Mouse (Mus musculus): ENCODE results near the gene Mgam.
"Not testable (repeated sequence)": the region's sequence is repeated elsewhere in the genome, so short reads cannot be mapped to it uniquely, and the experiment has no call there.

Mgam gene

DNA sequence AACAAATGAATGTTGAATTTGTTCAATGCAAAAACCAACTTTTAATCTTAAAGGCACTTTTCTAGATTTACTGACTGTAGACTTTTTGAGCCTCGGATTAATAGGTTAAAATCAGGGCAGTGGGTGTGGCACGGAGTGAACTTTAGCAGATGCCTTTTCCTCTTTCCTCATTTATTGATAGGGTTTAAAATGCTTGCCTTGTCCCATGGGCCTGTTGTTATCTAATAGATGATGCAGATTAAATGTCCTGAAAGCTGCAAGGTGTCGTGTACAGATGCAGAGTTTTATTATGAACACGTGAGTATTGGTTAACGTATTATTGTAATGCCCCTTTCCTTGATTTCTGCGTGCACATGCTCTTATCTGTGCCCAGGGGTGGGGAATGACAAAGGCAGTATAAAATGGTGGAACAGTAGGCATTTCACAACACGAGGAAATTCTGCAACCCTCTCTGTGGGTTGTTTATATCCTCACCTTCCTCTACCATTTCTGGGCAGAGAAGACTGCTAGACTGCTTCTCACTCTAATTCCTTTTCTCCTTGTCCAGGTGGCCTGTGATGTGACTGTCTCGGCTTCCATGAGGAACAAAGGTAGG, at the start of gene Mgam:
TSS of gene Mgam (plus strand) at position 426 of the 595 bp plus-strand sequence.
- no peak for DNase-seq (ENCODE audit: low spot score in 2 of 2)

DNA sequence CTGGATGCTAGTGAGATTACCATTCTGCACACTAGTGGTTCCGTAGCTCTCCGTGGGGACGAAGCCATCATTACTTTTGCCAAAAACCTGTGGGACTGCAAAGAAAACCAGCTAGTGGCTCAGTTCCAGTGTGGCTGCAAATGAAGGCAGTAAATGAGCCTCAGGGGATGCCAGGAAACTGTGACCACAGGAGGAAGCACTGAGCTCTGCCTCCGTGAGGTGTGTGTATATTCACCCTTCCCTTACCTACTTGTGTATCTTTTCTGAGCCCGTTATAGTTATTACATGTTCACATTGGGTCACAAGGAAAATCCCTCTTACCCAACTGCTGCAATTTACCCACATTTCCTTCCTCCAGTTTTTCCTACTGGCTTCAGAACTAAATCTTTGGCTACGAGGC, 44.3 kb upstream of the Mgam start:
- DNase-seq (ENCODE audit: low spot score in 2 of 2): no peak

DNA sequence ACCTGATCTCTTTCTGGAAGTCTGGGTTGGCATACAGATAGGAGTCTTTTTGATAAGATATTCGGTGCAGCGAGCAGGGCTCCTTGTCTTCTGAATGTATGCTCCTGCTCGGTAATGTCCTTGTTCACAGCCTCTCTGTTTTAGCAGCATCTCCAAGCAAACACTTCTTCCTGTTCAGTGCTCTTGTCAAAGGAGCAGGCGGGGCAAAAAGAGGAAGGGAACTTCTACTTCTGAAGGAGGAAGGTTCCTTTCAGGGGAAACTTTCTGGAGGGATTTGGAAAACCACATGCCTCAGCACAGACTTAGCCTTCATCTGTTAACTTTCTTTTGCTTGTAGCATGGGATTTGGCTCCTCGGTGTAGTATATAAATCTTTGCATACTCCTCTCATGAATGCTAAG, 43.0 kb upstream of the Mgam start, which contains the start of gene Clec5a:
TSS of gene Clec5a (minus strand) at position 177 of the 400 bp plus-strand sequence.
- no peak for DNase-seq (ENCODE audit: low spot score in 2 of 2)

DNA sequence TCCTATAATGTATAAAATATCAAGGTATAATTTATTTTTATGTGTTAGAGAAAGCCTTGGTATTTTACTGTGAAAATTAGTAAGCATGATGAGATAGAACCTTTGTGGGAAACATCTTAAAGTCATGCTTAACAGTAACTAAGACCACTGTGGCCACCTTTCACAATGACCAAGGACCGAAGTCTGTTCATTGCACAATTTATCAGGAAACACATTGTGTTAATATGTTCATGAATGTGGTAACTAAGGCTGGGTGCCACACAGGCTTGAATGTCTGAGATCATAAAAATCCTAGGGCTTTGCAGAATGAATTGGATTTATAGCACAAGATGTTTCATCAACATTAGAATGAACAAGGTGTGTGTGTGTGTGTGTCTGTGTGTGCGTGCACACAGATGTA, 40.3 kb upstream of the Mgam start:
- no peak for DNase-seq (ENCODE audit: low spot score in 2 of 2)

DNA sequence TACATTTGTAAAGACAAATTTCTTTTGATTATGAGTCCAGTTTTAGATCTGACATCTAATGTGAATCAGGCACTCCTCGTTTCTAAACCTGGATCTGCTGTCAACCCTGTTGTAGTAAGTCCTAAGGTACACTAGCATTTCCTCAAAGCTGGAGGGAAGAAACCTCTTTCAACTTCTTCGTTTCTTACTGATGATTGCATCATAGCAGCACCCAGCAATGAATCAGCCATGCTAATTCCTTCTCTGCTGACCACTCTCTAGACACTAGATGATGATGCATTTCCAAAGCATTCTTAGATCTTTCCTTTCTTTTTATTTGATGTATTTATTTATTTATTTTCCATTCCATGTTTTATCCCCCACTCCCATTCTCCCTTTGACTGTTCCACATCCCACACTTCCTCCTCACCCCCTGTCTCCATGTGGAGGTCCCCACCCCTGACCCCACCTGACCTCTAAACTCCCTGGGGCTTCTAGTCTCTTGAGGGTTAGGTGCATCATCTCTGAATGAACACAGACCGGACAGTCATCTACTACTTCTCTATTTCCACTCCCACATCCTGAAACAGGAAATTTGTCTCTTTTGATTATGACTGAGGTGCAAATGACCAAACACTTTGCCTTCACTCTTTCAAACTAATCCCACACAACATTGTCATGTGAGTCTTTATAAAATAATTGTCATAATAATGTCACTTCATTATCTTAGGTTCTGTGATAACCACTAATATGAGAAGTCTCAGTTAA, 33.7 kb upstream of the Mgam start:
- no peak for DNase-seq (ENCODE audit: low spot score in 2 of 2)

DNA sequence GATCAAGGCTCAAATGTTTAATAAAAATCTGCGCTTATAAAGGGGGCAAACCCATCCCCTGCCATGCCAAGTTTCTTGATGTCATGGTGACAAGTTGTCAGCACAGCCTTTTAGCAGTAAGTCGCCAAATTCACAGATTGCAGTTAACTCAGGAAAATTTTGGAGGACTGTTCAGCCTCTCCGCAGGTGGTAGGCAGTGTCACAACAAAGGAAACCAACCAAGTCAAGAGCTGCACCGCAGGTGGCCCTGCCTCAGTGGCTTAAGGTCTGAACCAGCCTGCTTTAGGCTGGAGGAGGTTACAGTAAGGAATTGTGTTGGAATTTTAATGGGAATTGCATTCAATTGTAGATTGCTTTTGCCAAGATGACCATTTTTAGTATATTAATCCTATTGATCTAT, 30.1 kb upstream of the Mgam start:
- not testable (repeated sequence) for DNase-seq (ENCODE audit: low spot score in 2 of 2)

DNA sequence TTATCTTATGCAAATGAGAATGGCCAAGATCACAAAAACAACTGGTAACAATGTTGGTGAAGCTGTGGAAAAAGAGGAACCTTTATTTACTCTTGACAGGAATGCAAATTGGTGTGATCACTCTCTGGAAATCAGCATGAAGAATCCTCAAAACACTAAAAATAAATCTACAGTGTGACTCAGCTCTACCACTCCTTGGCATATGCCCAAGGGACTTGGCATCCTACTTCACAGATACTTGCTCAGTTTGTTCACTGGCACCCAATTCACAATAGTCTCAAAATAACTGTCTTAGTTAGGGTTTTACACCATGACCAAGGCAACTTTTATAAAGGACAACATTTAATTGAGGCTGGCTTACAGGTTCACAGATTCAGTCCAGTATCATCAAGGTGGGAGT, 21.2 kb upstream of the Mgam start:
- DNase-seq (ENCODE audit: low spot score in 2 of 2): peak; percentile 78 to 80

DNA sequence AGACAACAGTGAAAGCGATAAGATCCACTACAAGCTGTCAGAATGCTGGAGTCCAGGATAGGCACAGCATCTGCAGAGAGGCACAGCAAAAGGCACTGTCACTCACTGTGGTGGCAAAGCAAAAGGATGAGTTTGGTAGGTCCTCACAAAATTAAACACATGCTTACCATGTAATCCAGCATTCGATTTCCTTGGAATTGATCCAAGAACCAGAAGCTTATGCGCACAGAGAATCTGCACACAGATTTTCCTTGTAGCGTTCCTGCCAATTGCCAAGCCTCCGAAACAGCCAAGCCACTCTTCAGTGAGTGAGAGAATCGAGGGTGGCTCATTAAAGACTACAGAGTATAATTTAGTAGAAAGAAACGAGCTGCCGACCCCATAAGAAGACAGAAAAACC, 18.4 kb upstream of the Mgam start:
- DNase-seq (ENCODE audit: low spot score in 2 of 2): peak; percentile 34

DNA sequence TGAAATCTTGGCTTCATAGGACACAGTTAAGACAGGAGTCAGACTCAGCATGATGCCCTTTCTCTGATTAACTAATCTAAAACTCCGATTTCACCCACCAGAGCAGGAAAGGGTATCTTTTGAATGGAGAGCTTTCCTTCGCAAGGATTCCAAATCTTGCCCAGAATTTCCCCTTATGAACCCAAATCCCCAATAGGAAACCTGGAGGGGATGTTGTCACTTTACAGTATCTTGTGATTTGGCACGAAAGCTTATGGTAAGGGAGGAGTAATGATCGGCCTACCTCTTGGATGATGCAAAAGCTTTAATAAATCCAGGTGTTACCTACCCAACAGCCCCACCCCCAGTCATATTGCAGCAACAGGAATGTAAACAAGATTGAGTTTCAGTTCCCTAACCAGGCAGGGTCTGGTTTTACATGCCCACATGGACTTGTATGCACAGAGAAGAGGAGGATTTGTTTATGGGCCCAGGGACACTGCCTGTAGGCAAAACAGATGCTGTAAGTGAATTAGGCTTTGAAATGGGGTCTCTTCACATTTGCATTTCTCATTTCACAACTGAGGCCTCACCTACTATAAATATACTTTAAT, 15.3 kb upstream of the Mgam start, which contains the start of gene Tas2r138:
TSS of gene Tas2r138 (minus strand) at position 51 of the 593 bp plus-strand sequence.
- no peak for DNase-seq (ENCODE audit: low spot score in 2 of 2)

DNA sequence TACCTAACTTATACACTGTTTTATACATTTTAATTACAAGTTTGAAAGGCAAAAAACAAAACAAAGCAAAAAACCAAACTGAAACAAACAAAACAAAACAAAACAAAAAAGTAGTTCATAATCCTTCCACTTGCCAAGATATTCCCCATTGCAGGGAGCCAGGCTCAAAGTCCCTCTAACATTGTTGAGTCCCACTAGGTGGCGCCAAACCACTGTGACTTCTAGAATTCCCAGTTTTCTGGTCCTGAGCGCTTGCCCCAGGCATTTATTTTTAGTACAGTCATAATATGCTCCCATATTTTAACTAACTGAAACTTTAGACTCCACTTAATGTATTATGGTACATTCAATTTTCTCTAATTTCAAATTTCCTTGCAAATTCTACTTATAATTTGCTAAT, 10.7 kb upstream of the Mgam start:
- peak; percentile 62 to 80 for DNase-seq (ENCODE audit: low spot score in 2 of 2)

DNA sequence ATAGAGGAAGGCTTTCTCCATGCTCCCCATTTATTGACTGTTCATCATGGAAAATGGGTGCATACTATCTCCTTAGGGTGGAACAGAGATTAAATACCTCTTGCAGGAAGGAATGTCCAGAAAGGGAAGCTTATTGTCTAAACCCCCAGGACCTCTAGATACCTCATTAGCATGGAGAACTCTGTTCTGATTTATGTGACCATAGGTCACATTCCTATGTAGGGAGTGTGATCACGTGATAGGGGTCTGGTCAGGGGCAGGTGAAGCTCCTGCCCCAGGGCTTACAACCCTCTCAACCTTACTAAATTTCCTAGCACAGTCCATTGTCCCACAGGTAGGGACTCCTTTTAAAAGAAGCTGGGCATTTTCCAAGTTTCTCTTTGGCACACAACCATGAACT, 2.5 kb upstream of the Mgam start:
- no peak for DNase-seq (ENCODE audit: low spot score in 2 of 2)

DNA sequence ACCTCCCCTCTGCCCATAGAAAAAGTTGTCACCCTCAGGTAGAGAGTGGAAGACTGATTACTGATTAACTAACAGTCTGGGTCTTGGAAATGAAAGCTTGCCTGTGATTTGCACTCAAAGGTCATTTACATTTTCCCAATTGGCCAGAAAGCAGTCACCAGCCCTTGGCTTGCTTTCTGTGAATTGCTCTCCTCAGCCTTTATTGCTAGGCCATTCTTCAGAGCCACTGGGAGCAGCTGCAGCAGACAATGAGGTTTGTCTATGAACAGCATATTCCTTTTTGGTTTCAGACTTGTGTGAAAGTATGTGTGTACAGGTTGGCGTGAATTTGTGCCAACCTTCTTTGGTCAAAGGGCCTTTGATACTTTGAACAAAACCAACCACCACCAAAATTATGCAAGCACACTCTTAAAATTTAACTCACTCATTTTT, 6.0 kb downstream of the Mgam start:
- no peak for DNase-seq (ENCODE audit: low spot score in 2 of 2)

DNA sequence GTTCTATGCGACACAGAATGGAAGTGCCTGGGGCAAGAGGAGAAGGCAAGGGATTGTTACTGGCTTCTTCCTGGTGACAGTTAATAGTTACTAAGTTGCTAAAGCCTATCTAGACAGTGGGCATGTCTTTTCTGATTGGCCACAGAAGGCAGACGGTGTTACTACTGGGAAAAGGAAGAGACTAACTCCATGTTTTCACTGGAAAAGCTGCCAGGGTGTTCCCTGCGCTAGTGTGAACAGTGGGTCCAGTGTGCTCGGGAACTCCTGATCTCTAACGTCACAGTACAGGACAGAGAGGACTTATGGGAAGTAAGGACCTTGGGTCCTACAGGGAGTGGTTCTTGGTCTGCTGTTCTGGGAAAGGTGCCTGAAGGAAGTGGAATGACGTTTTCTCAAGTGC, 6.9 kb downstream of the Mgam start:
- DNase-seq (ENCODE audit: low spot score in 2 of 2): no peak

DNA sequence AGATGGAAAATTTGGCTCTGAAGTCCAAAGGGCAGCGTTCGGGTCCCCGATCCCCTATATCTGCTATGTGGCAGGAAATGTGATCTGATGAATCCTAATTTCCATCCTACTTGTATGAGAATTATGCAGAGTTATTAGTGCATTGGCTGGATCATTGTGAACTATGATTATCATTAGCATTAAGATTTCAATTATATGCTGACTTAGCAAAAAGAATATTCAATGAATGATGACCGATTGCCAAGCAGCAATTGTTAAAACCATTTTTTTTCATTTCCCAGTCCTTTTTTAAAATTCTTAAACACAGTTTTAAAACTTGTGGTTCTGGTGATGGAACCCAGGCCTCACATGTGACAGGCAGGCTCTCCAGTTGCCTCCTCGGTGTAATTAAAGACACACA, 9.1 kb downstream of the Mgam start:
- DNase-seq (ENCODE audit: low spot score in 2 of 2): no peak

DNA sequence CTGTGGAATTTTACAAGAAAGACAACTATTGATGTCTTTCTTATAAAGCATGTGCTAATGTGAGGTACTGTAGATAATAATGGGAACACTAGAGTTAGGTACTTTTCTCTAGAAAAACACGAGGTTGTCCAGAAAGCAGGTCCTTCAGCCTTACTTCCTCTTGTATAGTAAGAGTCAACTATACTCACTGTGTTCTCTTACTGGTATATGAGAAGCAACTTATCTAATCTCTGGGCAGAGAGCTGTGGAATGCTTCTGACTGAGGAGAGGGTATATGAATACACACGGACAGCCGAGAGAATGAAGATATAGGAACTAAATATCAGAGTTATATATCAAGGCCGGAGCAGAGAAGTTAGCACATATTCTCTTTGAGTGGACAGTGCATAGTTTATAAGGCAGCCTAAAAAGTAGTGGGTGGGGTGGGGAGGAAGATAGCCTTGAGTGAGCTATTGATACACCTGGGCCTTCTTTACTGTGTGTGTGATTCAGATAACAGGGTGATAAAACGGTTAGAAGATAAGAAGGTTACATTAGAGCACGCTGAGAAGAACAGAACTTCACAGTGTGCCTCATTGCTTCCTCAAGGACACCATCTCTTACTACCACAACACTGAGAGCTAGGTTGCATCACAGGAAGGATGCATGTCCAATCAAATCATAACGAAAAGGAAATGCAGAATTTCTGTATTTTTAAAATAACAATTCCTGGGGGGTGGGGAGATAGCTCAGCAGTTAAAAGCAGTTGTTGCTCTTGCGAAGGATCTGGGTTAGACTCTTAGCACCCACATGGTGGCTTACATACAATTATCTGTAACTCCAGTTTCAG, 12.3 kb downstream of the Mgam start:
- no peak for DNase-seq (ENCODE audit: low spot score in 2 of 2)

DNA sequence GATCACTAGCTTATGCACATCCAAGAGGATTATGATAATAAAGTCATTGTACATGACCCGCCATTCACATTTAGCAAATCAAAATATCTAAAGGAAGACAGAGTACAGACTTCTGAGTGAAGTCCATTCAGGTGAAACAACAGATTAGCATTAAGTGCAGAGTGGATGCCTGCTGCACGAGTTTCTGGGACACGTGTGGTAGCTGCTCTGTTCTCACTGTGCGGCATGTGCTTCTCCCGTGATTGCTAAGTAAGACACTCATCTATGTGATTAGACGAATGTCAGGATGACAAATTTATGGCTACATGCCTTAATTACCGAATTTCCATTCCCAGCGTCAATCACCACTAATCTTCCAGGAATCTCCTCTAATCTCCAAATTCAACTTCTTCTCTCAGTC, 17.1 kb downstream of the Mgam start:
- no peak for DNase-seq (ENCODE audit: low spot score in 2 of 2)

DNA sequence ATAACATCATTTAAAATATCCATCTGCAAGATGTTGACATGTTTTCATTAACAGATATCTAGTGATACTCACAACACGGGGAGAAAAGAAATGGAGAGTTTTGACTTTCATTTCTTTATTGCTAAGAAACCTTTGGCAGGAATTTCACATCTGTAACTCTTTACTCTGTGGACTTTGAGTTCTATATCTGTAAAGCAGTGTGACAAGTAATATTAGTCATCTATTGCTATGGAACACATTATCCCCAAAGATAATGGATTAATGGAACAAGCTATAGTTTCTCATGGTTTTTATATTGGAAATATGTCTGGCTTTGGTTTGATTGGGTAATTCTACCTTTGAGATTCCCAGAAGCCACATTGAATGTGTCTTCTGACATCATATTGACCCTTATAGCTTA, 22.3 kb downstream of the Mgam start:
- DNase-seq (ENCODE audit: low spot score in 2 of 2): no peak

DNA sequence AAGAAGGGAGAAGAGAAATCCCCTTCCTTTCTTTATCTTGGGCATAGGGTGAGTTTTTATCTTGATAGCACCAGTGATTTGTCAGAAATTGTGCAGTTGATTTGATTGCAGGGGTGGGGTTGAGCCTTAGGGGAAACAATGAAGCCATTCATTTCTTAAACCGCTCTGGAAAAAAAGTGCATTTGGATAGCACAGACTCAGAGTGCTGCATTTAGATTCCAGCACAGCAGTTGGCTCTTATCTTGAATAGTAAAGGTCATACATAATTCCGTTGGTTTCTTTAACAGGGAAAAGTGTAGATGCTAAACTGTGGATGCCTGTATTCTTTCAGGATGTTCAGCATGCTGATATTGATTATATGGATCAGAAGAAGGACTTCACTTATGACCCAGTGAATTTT, 32.3 kb downstream of the Mgam start:
- DNase-seq (ENCODE audit: low spot score in 2 of 2): no peak

DNA sequence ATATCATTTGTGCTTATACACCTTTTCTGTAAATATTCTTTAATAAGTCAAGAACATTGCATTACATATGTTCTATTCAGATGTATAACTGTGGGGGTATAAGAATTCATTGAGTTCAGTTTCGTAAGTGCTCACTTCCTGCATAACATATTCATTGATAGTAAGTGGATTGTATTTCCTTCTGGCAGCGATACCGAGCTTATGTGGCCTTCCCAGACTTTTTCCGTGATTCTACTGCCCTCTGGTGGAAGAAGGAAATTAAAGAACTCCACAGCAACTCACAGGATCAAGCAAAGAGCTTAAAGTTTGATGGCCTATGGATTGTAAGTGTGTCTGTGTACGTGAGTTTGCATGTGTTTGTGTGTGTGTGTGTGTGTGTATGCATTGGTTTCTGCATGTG, 60.5 kb downstream of the Mgam start:
- DNase-seq (ENCODE audit: low spot score in 2 of 2): peak; percentile 32 to 69

DNA sequence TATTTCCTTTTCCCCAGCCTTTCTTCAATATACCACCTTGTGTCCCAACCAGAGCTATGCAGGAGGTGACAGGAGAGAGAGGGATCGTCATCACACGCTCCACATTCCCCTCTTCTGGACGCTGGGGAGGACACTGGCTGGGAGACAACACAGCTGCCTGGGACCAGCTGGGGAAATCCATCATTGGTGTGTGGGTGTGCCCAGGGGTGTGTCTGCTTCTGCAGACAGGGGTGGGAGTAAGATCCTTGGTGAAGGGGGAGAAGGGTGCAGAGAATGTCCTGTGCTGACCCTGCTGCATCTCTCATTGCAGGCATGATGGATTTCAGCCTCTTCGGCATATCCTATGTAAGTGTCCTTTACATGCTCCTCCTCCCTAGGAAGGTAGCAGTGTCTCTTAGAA, 63.4 kb downstream of the Mgam start:
- DNase-seq (ENCODE audit: low spot score in 2 of 2): not testable (repeated sequence)

DNA sequence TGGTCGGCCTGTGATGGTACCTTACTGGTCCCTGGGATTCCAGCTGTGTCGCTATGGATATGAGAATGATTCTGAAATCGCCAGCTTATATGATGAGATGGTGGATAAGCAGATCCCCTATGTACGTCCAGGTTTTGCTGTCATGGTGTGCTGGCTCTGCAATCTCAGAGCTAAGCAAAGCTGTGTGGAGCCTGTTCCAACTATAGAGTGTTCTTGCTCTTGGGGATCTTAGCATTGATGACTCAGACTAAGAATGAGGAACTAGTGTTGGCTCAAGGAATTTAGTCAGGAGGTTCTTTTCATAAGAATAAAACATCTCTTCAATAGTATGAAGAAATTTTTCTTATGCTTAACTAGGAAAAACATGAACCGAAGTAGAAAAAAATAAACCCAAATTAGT, 84.9 kb downstream of the Mgam start:
- not testable (repeated sequence) for DNase-seq (ENCODE audit: low spot score in 2 of 2)

DNA sequence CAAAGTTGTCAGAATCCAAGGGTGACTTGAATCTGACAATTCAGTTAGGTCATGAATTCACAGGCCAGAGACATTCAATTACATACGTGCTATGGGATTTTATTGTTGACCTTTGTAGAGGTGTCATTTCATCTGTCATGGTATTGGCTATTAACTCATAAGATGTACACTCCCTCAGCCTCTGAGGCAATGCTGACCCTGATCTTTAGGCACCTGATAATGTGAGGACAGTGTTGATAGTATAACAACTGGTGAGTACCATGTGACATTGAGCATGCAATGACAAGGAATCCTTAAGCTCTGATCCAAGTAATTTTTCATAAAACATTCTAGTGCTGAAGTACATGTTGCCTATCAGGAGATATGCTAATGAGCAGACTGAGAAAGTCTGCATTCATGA, 87.1 kb downstream of the Mgam start:
- DNase-seq (ENCODE audit: low spot score in 2 of 2): no peak

Measured in right cerebral cortex, adult 2 months (tissue).